Comparison of ENCODE assay signal across 13 mouse cellular contexts in genomic region chr1:131380254-131380653, GRCm38 (mm10).
A peak's percentile ranks its signal among the peaks of the same experiment; 100 is the strongest.
DNase-seq lines count a peak whose midpoint lies in the region; ATAC-seq and TF ChIP-seq lines count a peak whose summit lies in the region.
"Had no signal": no experiment of that assay in that cellular context is flagged by ENCODE, and none has a peak within 500 bp of the region (broad histone marks: within the 10 kb centered on the region; RNA-seq: fewer than 3 reads in every experiment).

No protein-coding gene starts in this region.

- H3K4me3 ChIP-seq in heart, embryonic 13.5 days = no peak overlapping the region
- H3K4me3 ChIP-seq in lung, embryonic 14.5 days (ENCODE audit: low read depth, low read length) = no peak overlapping the region
- H3K4me3 ChIP-seq in lung, adult 2 months (replicated peaks; ENCODE audit: extremely low read depth, low read depth, low read length) = no peak overlapping the region
- H3K4me3 ChIP-seq: limb, embryonic 15.5 days had no signal

- H3K27ac ChIP-seq in heart, embryonic 13.5 days (replicated peaks) = peak overlapping the region; percentile 79
- H3K27ac ChIP-seq in lung, embryonic 14.5 days (ENCODE audit: low read depth) = no peak overlapping the region
- H3K27ac ChIP-seq: limb, embryonic 15.5 days had no signal

- H3K4me1 ChIP-seq in heart, embryonic 13.5 days = peaks cover 56% of the 10 kb centered on the region
- peaks cover 14% of the 10 kb centered on the region for H3K4me1 ChIP-seq in lung, embryonic 14.5 days (ENCODE audit: insufficient read depth)
- H3K4me1 ChIP-seq in lung, adult 2 months (ENCODE audit: control insufficient read depth, insufficient read depth, low read length) = peaks cover 18% of the 10 kb centered on the region

- no peak for TF ChIP-seq POLR2A in lung, adult 2 months (IDR thresholded peaks at IDR 0.05; ENCODE audit: borderline replicate concordance, extremely low read depth, low read depth, low read length)
- TF ChIP-seq POLR2A in brain, embryonic 14.5 days (IDR thresholded peaks at IDR 0.05; ENCODE audit: borderline replicate concordance, extremely low read depth, insufficient read depth, insufficient read length, poor library complexity, severe bottlenecking) = no peak

- DNase-seq in heart, adult 18-20 months = no peak
- peak; percentile 80 for DNase-seq in lung, embryonic 14.5 days
- no peak for DNase-seq in lung, adult 2 months
- DNase-seq in brain, embryonic 14.5 days (ENCODE audit: low read depth) = peak; percentile 54
- DNase-seq in kidney, postnatal 25 days = peak; percentile 42 to 56
- DNase-seq: embryo, embryonic 11 days; right cerebral cortex, postnatal 25 days had no signal

- H3K9ac ChIP-seq in heart, embryonic 13.5 days = no peak overlapping the region
- H3K9ac ChIP-seq in lung, embryonic 14.5 days = no peak overlapping the region
- H3K9ac ChIP-seq: limb, embryonic 15.5 days had no signal

- ATAC-seq in heart, embryonic 13.5 days (ENCODE audit: extremely low read depth, insufficient number of reproducible peaks, low FRiP score, low TSS enrichment) = no peak
- peak; percentile 62 for ATAC-seq in lung, embryonic 14.5 days (ENCODE audit: insufficient read depth)
- no peak for ATAC-seq in monocyte, adult 5-6 weeks (replicated peaks; ENCODE audit: insufficient number of reproducible peaks, low FRiP score, low TSS enrichment, poor library complexity, severe bottlenecking)
- ATAC-seq: activated CD4-positive, CD25-positive, alpha-beta regulatory T cell, adult 4 months; forebrain, embryonic 16.5 days had no signal

- WGBS in heart, embryonic 13.5 days = 6% methylated on average over 1 of the region's 1 CpGs
- 13% methylated on average over 1 of the region's 1 CpGs for WGBS in lung, embryonic 14.5 days
- WGBS in lung, adult 2 months = 6% methylated on average over 1 of the region's 1 CpGs

- 0 out of 2 replicates have a peak, but pooled peaks cover 7% of the 10 kb centered on the region for H3K36me3 ChIP-seq in heart, embryonic 13.5 days
- H3K36me3 ChIP-seq in lung, embryonic 14.5 days (ENCODE audit: insufficient read depth) = no peaks in the 10 kb centered on the region

- H3K4me2 ChIP-seq in heart, embryonic 13.5 days = peak overlapping the region; percentile 18
- H3K4me2 ChIP-seq in lung, embryonic 14.5 days = no peak overlapping the region
- H3K4me2 ChIP-seq: limb, embryonic 15.5 days; midbrain, embryonic 11.5 days had no signal

- H3K9me3 ChIP-seq in heart, embryonic 13.5 days = no peaks in the 10 kb centered on the region
- H3K9me3 ChIP-seq in lung, embryonic 14.5 days (ENCODE audit: low read depth, low read length) = no peaks in the 10 kb centered on the region
- H3K9me3 ChIP-seq: limb, embryonic 15.5 days had no signal

- TF ChIP-seq CTCF in lung, embryonic 14.5 days (IDR thresholded peaks at IDR 0.05; ENCODE audit: low read depth) = no peak
- no peak for TF ChIP-seq CTCF in lung, adult 2 months (IDR thresholded peaks at IDR 0.05; ENCODE audit: insufficient read depth, low read length)
- TF ChIP-seq CTCF in brain, embryonic 14.5 days (IDR thresholded peaks at IDR 0.05; ENCODE audit: borderline replicate concordance, extremely low read depth, insufficient read depth, insufficient read length) = no peak

- no peaks in the 10 kb centered on the region for H3K27me3 ChIP-seq in heart, embryonic 13.5 days (replicated peaks)
- no peaks in the 10 kb centered on the region for H3K27me3 ChIP-seq in lung, embryonic 14.5 days (ENCODE audit: insufficient read depth, low read length)
- H3K27me3 ChIP-seq: limb, embryonic 15.5 days had no signal

Comparison
In these comparisons a context has a peak if more than half of its experiments do, and no peak if none do; other contexts are left out.
1. DNase-seq: peak in lung, embryonic 14.5 days (single experiment), brain, embryonic 14.5 days (single experiment) and kidney, postnatal 25 days (2 of 2); none in heart, adult 18-20 months (0 of 2) and lung, adult 2 months (single experiment).